Comparison of ENCODE assay signal across 30 mouse cellular contexts in the genomic region with DNA sequence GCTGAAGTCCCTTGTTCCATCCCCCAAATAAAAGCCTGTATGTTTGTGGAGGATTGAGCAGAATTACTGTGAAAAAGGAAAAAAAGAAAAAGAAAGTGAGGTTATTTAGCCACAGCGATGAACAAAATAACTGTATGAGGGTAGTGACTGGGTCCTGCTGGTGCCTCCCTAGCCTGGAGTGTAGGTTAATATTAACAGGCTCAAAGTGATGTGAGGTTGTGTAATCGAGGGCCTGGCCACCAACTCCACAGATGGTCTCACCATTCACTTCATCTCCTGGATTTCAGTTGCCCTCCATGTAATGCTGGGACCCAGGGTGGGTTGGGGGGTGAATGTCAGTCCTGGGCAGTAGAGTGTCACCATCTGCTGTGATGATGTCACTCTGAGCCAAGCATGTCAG. TPM values are rescaled to one million over a fixed set of nuclear protein-coding genes. Genes with fewer than 3 reads are reported as not detected.
DNase-seq lines count a peak whose midpoint lies in the region; ATAC-seq and TF ChIP-seq lines count a peak whose summit lies in the region.
"Had no signal": no experiment of that assay in that cellular context is flagged by ENCODE, and none has a peak within 500 bp of the region (broad histone marks: within the 10 kb centered on the region; RNA-seq: fewer than 3 reads in every experiment).

No protein-coding gene starts in this region.

- 63% methylated on average over 2 of the region's 2 CpGs for WGBS in kidney, embryonic 16.5 days
- 52% methylated on average over 2 of the region's 2 CpGs for WGBS in stomach, embryonic 15.5 days
- WGBS in stomach, postnatal 0 days, result 58% methylated on average over 2 of the region's 2 CpGs
- WGBS in liver, embryonic 13.5 days (ENCODE audit: insufficient replicate concordance), result 47% methylated on average over 2 of the region's 2 CpGs

- no peaks in the 10 kb centered on the region for H3K36me3 ChIP-seq in kidney, embryonic 16.5 days (ENCODE audit: insufficient read depth, low read length)
- no peaks in the 10 kb centered on the region for H3K36me3 ChIP-seq in stomach, embryonic 15.5 days
- H3K36me3 ChIP-seq in stomach, postnatal 0 days (ENCODE audit: control insufficient read depth, insufficient read depth, low read length), result no peaks in the 10 kb centered on the region
- no peaks in the 10 kb centered on the region for H3K36me3 ChIP-seq in liver, embryonic 13.5 days
- H3K36me3 ChIP-seq: embryonic facial prominence, embryonic 13.5 days; forebrain, embryonic 10.5 days; forebrain, embryonic 15.5 days; G1E; heart, embryonic 12.5 days; kidney, embryonic 15.5 days; limb, embryonic 12.5 days; midbrain, embryonic 12.5 days had no signal

- DNase-seq in kidney, adult 11 months, result peak; percentile 26
- no peak for DNase-seq in stomach, postnatal 0 days (ENCODE audit: low spot score)
- no peak for DNase-seq in liver, embryonic 13.5 days
- DNase-seq in yolk sac, embryonic 10.5 days (ENCODE audit: low spot score), result peak; percentile 55
- DNase-seq in thymus, postnatal 36 days, result no peak
- DNase-seq in left cerebral cortex, adult 11 months (ENCODE audit: low spot score), result no peak
- DNase-seq: adrenal gland, postnatal 14 days; cerebellum, adult 11 months; cerebellum, adult 9-11 months; gastrocnemius, postnatal 25 days; heart, adult 11 months; lung, embryonic 14.5 days; lung, postnatal 36 days had no signal

- no peak for TF ChIP-seq EP300 in stomach, postnatal 0 days (optimal IDR thresholded peaks at IDR 0.05)

- no peaks in the 10 kb centered on the region for H3K9me3 ChIP-seq in kidney, embryonic 16.5 days (ENCODE audit: low read length)
- no peaks in the 10 kb centered on the region for H3K9me3 ChIP-seq in stomach, embryonic 15.5 days
- H3K9me3 ChIP-seq in stomach, postnatal 0 days (ENCODE audit: control insufficient read depth, low read length), result no peaks in the 10 kb centered on the region
- peaks cover 6% of the 10 kb centered on the region; the same call in 1 of the 2 replicates for H3K9me3 ChIP-seq in liver, embryonic 13.5 days (replicated peaks)
- H3K9me3 ChIP-seq: embryonic facial prominence, embryonic 13.5 days; forebrain, embryonic 15.5 days; heart, embryonic 12.5 days; kidney, embryonic 15.5 days; limb, embryonic 12.5 days; midbrain, embryonic 12.5 days had no signal

- H3K4me2 ChIP-seq in kidney, embryonic 16.5 days (replicated peaks; ENCODE audit: low read depth, low read length), result no peak overlapping the region
- H3K4me2 ChIP-seq in stomach, embryonic 15.5 days, result no peak overlapping the region
- H3K4me2 ChIP-seq in stomach, postnatal 0 days (replicated peaks; ENCODE audit: low read depth), result no peak overlapping the region
- peak overlapping the region; percentile 35; the same call in 1 of the 2 replicates for H3K4me2 ChIP-seq in liver, embryonic 13.5 days
- H3K4me2 ChIP-seq: embryonic facial prominence, embryonic 13.5 days; forebrain, embryonic 15.5 days; heart, embryonic 12.5 days; hindbrain, embryonic 14.5 days; kidney, embryonic 15.5 days; limb, embryonic 12.5 days; lung, embryonic 14.5 days; midbrain, embryonic 12.5 days had no signal

- H3K27ac ChIP-seq in kidney, embryonic 16.5 days (ENCODE audit: low read length), result no peak overlapping the region
- no peak overlapping the region for H3K27ac ChIP-seq in stomach, embryonic 15.5 days
- H3K27ac ChIP-seq in stomach, postnatal 0 days (replicated peaks), result no peak overlapping the region
- peak overlapping the region; percentile 61 for H3K27ac ChIP-seq in liver, embryonic 13.5 days
- H3K27ac ChIP-seq: embryonic facial prominence, embryonic 13.5 days; forebrain, embryonic 10.5 days; forebrain, embryonic 15.5 days; hindbrain, embryonic 14.5 days; kidney, embryonic 15.5 days; left cerebral cortex, adult 2 months; limb, embryonic 12.5 days; midbrain, embryonic 12.5 days had no signal

- no peak for ATAC-seq in kidney, embryonic 16.5 days (ENCODE audit: low FRiP score, low TSS enrichment)
- peak; percentile 54; the same call in 1 of the 2 replicates for ATAC-seq in stomach, embryonic 15.5 days (ENCODE audit: insufficient read depth, low FRiP score, low read depth)
- ATAC-seq in stomach, postnatal 0 days (ENCODE audit: low FRiP score, low TSS enrichment), result no peak
- ATAC-seq in liver, embryonic 13.5 days (ENCODE audit: low read depth), result peak; percentile 55
- ATAC-seq: forebrain, embryonic 15.5 days had no signal

- H3K27me3 ChIP-seq in kidney, embryonic 16.5 days (ENCODE audit: insufficient read depth, low read length), result no peaks in the 10 kb centered on the region
- no peaks in the 10 kb centered on the region for H3K27me3 ChIP-seq in stomach, embryonic 15.5 days (replicated peaks)
- no peaks in the 10 kb centered on the region for H3K27me3 ChIP-seq in stomach, postnatal 0 days (ENCODE audit: control insufficient read depth, insufficient read depth, low read length)
- H3K27me3 ChIP-seq in liver, embryonic 13.5 days, result no peaks in the 10 kb centered on the region
- H3K27me3 ChIP-seq: embryonic facial prominence, embryonic 13.5 days; forebrain, embryonic 15.5 days; heart, embryonic 12.5 days; kidney, embryonic 15.5 days; limb, embryonic 12.5 days; megakaryocyte, embryonic 14.5 days; midbrain, embryonic 12.5 days had no signal

- no peak overlapping the region for H3K4me3 ChIP-seq in kidney, embryonic 16.5 days (ENCODE audit: low read length)
- no peak overlapping the region for H3K4me3 ChIP-seq in stomach, embryonic 15.5 days (replicated peaks)
- no peak overlapping the region for H3K4me3 ChIP-seq in stomach, postnatal 0 days (ENCODE audit: low read depth, low read length)
- H3K4me3 ChIP-seq in liver, embryonic 13.5 days (replicated peaks), result no peak overlapping the region
- H3K4me3 ChIP-seq: embryonic facial prominence, embryonic 13.5 days; forebrain, embryonic 10.5 days; forebrain, embryonic 15.5 days; heart, embryonic 12.5 days; kidney, embryonic 15.5 days; left cerebral cortex, adult 2 months; limb, embryonic 12.5 days; megakaryocyte, embryonic 14.5 days; midbrain, embryonic 12.5 days had no signal

- H3K9ac ChIP-seq in kidney, embryonic 16.5 days (replicated peaks; ENCODE audit: low read length), result no peak overlapping the region
- no peak overlapping the region for H3K9ac ChIP-seq in stomach, embryonic 15.5 days
- no peak overlapping the region for H3K9ac ChIP-seq in stomach, postnatal 0 days (ENCODE audit: low read length)
- H3K9ac ChIP-seq in liver, embryonic 13.5 days, result no peak overlapping the region
- H3K9ac ChIP-seq: embryonic facial prominence, embryonic 13.5 days; forebrain, embryonic 15.5 days; heart, embryonic 12.5 days; hindbrain, embryonic 14.5 days; kidney, embryonic 15.5 days; limb, embryonic 12.5 days; lung, embryonic 14.5 days; midbrain, embryonic 12.5 days had no signal

- no peak for TF ChIP-seq CTCF in stomach, postnatal 0 days (IDR thresholded peaks at IDR 0.05; ENCODE audit: low read depth)

- no peaks in the 10 kb centered on the region for H3K4me1 ChIP-seq in kidney, embryonic 16.5 days (ENCODE audit: insufficient read depth, low read length)
- H3K4me1 ChIP-seq in stomach, embryonic 15.5 days, result no peaks in the 10 kb centered on the region
- H3K4me1 ChIP-seq in stomach, postnatal 0 days (replicated peaks; ENCODE audit: control insufficient read depth, insufficient read depth), result no peaks in the 10 kb centered on the region
- H3K4me1 ChIP-seq in liver, embryonic 13.5 days (replicated peaks), result peaks cover 11% of the 10 kb centered on the region; the same call in 1 of the 2 replicates
- H3K4me1 ChIP-seq: embryonic facial prominence, embryonic 13.5 days; forebrain, embryonic 10.5 days; forebrain, embryonic 15.5 days; heart, embryonic 12.5 days; kidney, embryonic 15.5 days; limb, embryonic 12.5 days; megakaryocyte, embryonic 14.5 days; midbrain, embryonic 12.5 days had no signal

RNA-seq across cellular contexts. Expression of a gene that starts 5.8 kb away (rescaled TPM):
- not detected in 2 replicates for polyA plus RNA-seq in kidney, embryonic 16.5 days (2015; fragmentation: Nextera tagmentation; extraction: Ambion mirVana)
- polyA plus RNA-seq in stomach, embryonic 15.5 days (2015; fragmentation: Nextera tagmentation; extraction: Ambion mirVana), result 0.71 and 1.3 TPM in 2 replicates
- not detected in 2 replicates for polyA plus RNA-seq in stomach, postnatal 0 days (2015; fragmentation: Nextera tagmentation; extraction: Ambion mirVana)
- 0.08 and 0.10 TPM in 2 replicates for polyA plus RNA-seq in liver, embryonic 13.5 days (2015; fragmentation: Nextera tagmentation; extraction: Ambion mirVana)
- polyA plus RNA-seq: embryonic facial prominence, embryonic 13.5 days; forebrain, embryonic 10.5 days; forebrain, embryonic 15.5 days; frontal cortex, adult 2 months; G1E; heart, embryonic 12.5 days; heart, postnatal 0 days; hindbrain, embryonic 14.5 days; kidney, embryonic 15.5 days; limb, embryonic 12.5 days; lung, embryonic 14.5 days; midbrain, embryonic 12.5 days; neural tube, embryonic 14.5 days had no signal

RNA-seq across cellular contexts. Expression of a gene that starts 13.6 kb away (rescaled TPM):
- not detected in 2 replicates for polyA plus RNA-seq in kidney, embryonic 16.5 days (2015; fragmentation: Nextera tagmentation; extraction: Ambion mirVana)
- polyA plus RNA-seq in stomach, embryonic 15.5 days (2015; fragmentation: Nextera tagmentation; extraction: Ambion mirVana), result not detected in 2 replicates
- polyA plus RNA-seq in stomach, postnatal 0 days (2015; fragmentation: Nextera tagmentation; extraction: Ambion mirVana), result not detected in 2 replicates
- polyA plus RNA-seq in liver, embryonic 13.5 days (2015; fragmentation: Nextera tagmentation; extraction: Ambion mirVana), result 0.07 and 0.12 TPM in 2 replicates
- polyA plus RNA-seq: embryonic facial prominence, embryonic 13.5 days; forebrain, embryonic 10.5 days; forebrain, embryonic 15.5 days; frontal cortex, adult 2 months; G1E; heart, embryonic 12.5 days; heart, postnatal 0 days; hindbrain, embryonic 14.5 days; kidney, embryonic 15.5 days; limb, embryonic 12.5 days; lung, embryonic 14.5 days; midbrain, embryonic 12.5 days; neural tube, embryonic 14.5 days had no signal

RNA-seq across cellular contexts. Expression of a gene that starts 24.7 kb away (rescaled TPM):
- polyA plus RNA-seq in kidney, embryonic 16.5 days (2015; fragmentation: Nextera tagmentation; extraction: Ambion mirVana), result 7.8 and 12.7 TPM in 2 replicates
- 300 and 304 TPM in 2 replicates for polyA plus RNA-seq in stomach, embryonic 15.5 days (2015; fragmentation: Nextera tagmentation; extraction: Ambion mirVana)
- 0.22 TPM in 1 of 2 replicates, not detected in the other for polyA plus RNA-seq in stomach, postnatal 0 days (2015; fragmentation: Nextera tagmentation; extraction: Ambion mirVana)
- 1,289 and 1,494 TPM in 2 replicates for polyA plus RNA-seq in liver, embryonic 13.5 days (2015; fragmentation: Nextera tagmentation; extraction: Ambion mirVana)
- polyA plus RNA-seq: embryonic facial prominence, embryonic 13.5 days; forebrain, embryonic 10.5 days; forebrain, embryonic 15.5 days; frontal cortex, adult 2 months; G1E; heart, postnatal 0 days; hindbrain, embryonic 14.5 days; large intestine, adult 2 months; midbrain, embryonic 12.5 days had no signal

RNA-seq across cellular contexts. Expression of a gene that starts 50.5 kb away (rescaled TPM):
- polyA plus RNA-seq in kidney, embryonic 16.5 days (2015; fragmentation: Nextera tagmentation; extraction: Ambion mirVana), result 2.4 and 2.7 TPM in 2 replicates
- polyA plus RNA-seq in stomach, embryonic 15.5 days (2015; fragmentation: Nextera tagmentation; extraction: Ambion mirVana), result 2.8 and 4.6 TPM in 2 replicates
- 0.10 and 0.13 TPM in 2 replicates for polyA plus RNA-seq in stomach, postnatal 0 days (2015; fragmentation: Nextera tagmentation; extraction: Ambion mirVana)
- 31.6 and 35.6 TPM in 2 replicates for polyA plus RNA-seq in liver, embryonic 13.5 days (2015; fragmentation: Nextera tagmentation; extraction: Ambion mirVana)
- polyA plus RNA-seq: forebrain, embryonic 10.5 days; G1E; heart, postnatal 0 days; lung, embryonic 14.5 days; midbrain, embryonic 12.5 days; neural tube, embryonic 14.5 days had no signal

Comparison
In these comparisons a context has a peak if more than half of its experiments do, and no peak if none do; other contexts are left out.
1. ATAC-seq: peak in stomach, embryonic 15.5 days (single experiment) and liver, embryonic 13.5 days (single experiment); none in kidney, embryonic 16.5 days (single experiment) and stomach, postnatal 0 days (single experiment).
2. RNA of a gene that starts 24.7 kb away (polyA plus RNA-seq): 1,289 to 1,494 TPM in liver, embryonic 13.5 days and 300 to 304 TPM in stomach, embryonic 15.5 days; 7.8 to 12.7 TPM in kidney, embryonic 16.5 days and 0.22 TPM in stomach, postnatal 0 days; every median in the first group is over 10 times any median in the second.
3. DNase-seq: peak in kidney, adult 11 months (single experiment) and yolk sac, embryonic 10.5 days (single experiment); none in stomach, postnatal 0 days (single experiment), liver, embryonic 13.5 days (single experiment), thymus, postnatal 36 days (0 of 2) and left cerebral cortex, adult 11 months (single experiment).